Mouse (Mus musculus): ENCODE measurements at regions not wholly inside any gene's neighbourhood (a gene's known extent, or its start where the extent isn't known, plus 50 kb on each side); places are given as distances from the start of the nearest gene placed in this dataset.

DNA sequence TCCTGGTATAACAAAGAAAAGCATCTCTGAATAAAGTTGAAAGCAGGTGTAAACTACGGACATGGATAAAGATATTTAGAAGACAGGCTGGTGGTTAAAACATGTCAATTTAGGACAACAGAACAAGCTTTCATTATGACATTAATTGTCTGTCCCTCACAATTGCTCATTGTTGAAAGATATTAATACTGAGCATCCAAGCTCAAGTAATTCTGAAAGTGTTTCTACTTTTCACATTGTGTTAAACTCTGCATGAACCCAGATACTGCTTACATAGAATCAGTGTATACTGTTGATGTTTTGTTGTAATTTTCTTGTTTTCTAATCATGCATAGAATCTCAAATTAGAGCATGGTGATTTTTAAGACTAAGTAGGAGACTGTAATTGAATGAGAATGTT, 614.7 kb upstream of the Lingo2 start:
- DNase-seq: no peak

DNA sequence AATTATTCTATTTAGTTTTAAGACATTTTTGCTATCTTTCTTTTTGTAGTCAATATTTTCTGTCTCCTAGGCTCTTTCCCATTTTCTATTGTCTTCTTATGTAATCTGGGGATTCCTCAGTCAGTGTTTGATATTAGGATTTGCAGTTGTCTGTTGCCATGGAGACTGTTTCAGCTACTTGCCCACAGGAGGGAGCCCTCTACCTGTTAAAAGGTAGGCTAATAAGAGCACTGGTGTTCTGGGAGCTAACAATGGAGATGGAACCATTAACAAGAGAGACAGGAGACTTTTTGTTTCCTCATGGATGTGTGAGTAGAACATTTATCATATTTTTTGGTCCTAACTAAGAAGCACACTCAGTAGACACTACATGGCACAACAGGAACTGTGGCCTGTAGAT, 608.7 kb upstream of the Lingo2 start:
- peak; percentile 38 to 44 for DNase-seq

DNA sequence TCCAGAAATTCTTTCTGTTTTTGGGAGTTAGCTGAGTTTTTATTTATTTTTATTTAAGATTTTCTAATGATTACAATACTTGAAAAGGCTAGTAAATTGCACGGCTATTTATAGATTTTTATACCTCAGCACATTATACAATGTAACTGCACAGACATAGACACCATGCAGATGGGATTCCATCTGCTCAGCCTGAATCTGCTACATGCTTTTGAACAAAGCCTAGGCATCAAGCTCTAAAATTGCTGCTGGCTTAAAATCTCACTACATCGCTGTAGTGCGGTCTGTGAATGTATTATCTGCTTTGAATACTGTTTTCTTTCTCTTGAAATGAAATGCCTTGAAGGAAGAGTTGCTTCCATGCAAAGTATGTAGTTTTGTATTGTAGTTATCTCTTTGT, 594.5 kb upstream of the Lingo2 start:
- no peak for DNase-seq

DNA sequence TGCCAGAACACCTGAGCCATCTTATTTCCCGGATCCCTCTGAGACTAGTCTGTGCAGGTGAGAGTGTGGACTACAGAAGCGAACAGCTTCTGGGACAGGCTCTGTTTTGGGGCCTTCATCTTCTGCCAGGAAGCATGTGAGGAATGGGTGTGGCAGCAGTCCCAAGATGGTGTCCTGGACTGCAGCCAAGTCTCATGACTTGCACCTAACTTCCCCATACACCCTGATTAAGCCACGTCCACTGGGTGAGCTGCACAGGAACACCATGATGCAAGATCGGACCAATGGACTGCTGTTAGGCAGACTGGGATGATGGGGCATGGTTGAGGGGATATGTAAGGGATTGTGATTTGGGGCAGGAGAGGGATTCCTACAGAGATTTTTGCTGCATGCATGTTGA, 556.2 kb upstream of the Lingo2 start:
- DNase-seq: peak in 1 of 2 experiments; percentile 1

Data from cerebellum, postnatal 14 days (tissue).